Mouse (Mus musculus) ES-E14 (cell line): ENCODE results near the gene 6430571L13Rik.

Source experiments
- CHD2 ChIP-seq: IDR thresholded peaks from 2 replicates; pipeline ENCODE4 v1.6.1; 2014; ENCODE audit warnings: mild to moderate bottlenecking, low read depth, low read length, inconsistent platforms
- HCFC1 ChIP-seq: IDR thresholded peaks from 2 replicates; pipeline ENCODE4 v1.6.1; 2012; ENCODE audit warnings: low read length, inconsistent platforms, borderline replicate concordance; ENCODE audit not compliant: insufficient read depth
- MAFK ChIP-seq: IDR thresholded peaks from 2 replicates; pipeline ENCODE4 v1.6.1; 2014; ENCODE audit warnings: mild to moderate bottlenecking, low read depth, low read length, inconsistent platforms; ENCODE audit not compliant: insufficient read depth
- ZNF384 ChIP-seq: IDR thresholded peaks from 2 replicates; pipeline ENCODE4 v1.6.1; 2012; ENCODE audit warnings: low read depth, low read length, inconsistent platforms

DNA sequence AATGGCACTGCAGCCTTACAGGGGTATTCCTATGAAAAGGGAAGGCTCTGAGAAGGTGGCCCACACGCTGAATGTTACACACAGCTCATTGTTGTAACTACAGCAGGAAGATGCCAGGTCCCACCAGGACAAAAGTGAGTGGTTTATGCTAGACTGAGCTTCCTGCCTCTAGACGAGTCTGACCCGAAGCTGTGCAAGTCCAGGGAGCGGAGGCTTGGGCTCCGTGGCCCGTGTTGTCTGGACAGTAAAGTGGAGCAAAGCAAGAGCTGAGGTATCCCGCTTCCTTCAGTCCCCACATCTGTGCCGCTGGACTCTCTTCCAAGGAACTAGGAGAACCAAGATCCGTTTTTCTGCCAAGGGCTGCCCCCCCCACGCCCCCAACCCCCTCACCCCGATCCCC is 58.6 kb downstream of the 6430571L13Rik start:
- TF ChIP-seq MAFK (no peak), HCFC1 (no peak), CHD2 (no peak), ZNF384 (no peak)
